Mouse (Mus musculus) Patski (cell line): ENCODE results near the gene Zswim1. TPM values are rescaled to one million over a fixed set of nuclear protein-coding genes. Genes with fewer than 3 reads are reported as not detected.

Experiments
- ATAC-seq: fragments of 100-300 bp; one replicate; pipeline ENCODE4 v1.8.0; 2021
- CTCF ChIA-PET: fragments of 350-600 bp; sonication (Branson Sonifier 250); formaldehyde crosslinking; loops from one replicate; lab custom pipeline; 2022; ENCODE audit warnings: inconsistent platforms; lab: Charles Lee
- POLR2A ChIA-PET: fragments of 350-600 bp; sonication (Branson Sonifier 250); formaldehyde crosslinking; loops from one replicate; lab custom pipeline; 2022; ENCODE audit warnings: antibody characterized with exemption, inconsistent platforms; lab: Charles Lee
- DNase-seq: peaks from one replicate; pipeline ENCODE4 v3.0.0-alpha.2; 2011; ENCODE audit warnings: low read depth, low spot score
- H3K27me3 ChIP-seq: fragments of 371-371 bp; one replicate; pipeline ENCODE4 v1.5.1; 2021
- CTCF ChIP-seq: fragments of 100-300 bp; IDR thresholded peaks from one replicate; pipeline ENCODE4 v1.5.1; 2021
- in situ Hi-C: fragments of 300-500 bp; cut with MboI; formaldehyde crosslinking; loops from 3 replicates; pipeline ENCODE4 v1.11.1; 2018; ENCODE audit warnings: low pct_unique_long_range_greater_than_20kb, mixed read lengths
- polyA plus RNA-seq: library from polyadenylated mRNA; unstranded; gene quantifications from one replicate; pipeline ENCODE4 v1.2.3, GENCODE M21; 2021

The Zswim1 gene
- polyA plus RNA-seq, 1 experiment from 2014 or later = 13.2 TPM

DNA sequence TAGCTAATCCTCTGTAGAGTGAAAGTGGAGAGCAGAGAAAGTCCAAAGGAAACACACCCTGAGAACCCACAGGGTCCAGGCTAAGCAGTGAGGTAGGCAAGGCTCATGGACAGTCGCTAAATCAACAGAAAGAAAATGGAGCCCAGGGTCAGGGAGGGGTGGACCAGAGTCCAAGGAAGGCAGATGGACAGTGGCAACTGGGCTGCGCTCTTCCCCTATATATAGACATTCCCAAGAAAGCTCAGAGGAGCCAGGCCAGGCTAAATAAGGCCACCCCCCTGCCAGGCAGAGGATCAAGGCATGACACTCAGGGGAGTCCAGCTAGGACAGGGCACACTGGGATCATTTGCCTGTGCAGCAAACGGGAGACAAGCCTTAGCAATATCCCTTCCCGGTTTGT, 40.6 kb upstream of the Zswim1 start:
- ChIA-PET CTCF (no interaction called here), POLR2A (no interaction called here)
- H3K27me3 ChIP-seq = no peaks in the 10 kb centered on the region
- in situ Hi-C loops = no loop called here
- ATAC-seq (no peak), DNase-seq (no peak)
- no peak for TF ChIP-seq CTCF

DNA sequence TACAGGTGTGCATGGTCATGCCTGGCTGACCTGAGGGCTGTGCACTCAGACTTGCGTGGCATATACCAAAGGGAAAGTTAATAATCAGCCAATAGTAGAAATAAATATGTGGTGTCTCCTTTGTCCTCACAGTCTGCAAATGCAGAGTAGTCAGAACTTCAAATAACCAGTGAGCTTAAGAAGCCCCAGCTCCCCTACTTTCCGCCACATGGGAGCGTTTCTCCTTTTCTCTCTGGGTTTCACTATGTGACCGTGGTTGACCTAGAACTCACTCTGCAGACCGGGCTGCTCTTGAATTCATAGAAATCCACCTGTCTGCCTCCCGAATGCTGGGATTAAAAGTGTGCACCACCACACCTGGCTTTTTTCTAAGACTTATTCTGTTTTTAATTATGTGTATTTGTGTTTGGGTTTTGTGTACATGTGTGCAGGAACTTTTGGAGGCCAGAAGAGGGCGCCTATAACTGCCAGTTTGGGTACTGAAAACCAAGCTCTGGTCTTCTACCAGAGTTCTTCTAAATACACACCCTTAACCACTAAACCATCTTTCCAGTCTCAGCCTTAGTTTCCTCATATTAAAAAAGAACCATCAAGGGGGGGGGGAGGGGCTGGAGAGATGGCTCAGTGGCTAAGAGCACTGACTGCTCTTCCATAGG, 38.4 kb upstream of the Zswim1 start:
- no peak for DNase-seq

DNA sequence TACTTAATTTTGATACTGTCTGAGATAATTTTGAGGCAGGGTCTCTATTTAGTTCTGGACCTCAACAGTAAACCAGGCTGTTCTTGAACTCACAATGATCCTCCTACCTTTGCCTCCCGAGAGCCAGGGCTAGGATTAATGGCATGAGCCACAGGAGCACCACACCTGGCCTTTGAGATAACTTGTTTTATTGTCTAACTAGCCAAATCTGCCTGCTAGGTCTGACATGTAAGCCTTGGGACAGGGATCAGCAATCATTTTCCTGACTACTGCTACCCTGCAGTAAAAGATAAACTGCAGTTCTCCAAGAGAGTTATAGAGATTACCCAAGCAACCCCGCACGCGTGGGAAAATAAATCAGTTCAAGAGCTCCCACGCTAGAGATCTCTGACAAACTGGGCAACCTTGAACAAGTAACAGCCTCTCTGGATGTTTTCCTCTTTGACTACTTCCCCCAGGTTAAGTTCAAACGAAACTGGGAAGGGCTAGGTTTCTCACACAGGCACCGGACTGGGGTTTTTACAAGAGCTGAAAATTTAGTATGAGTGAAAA, 37.5 kb upstream of the Zswim1 start:
- no peak for DNase-seq
- in situ Hi-C loops = no loop called here
- no peak for ATAC-seq
- POLR2A ChIA-PET = interaction anchor here (0.7 kb wide), 1 partner anchor 36 kb away, joined by 3 read pairs; no protein-coding TSS in a partner anchor
- no peaks in the 10 kb centered on the region for H3K27me3 ChIP-seq
- no peak for TF ChIP-seq CTCF
- CTCF ChIA-PET = interaction anchor here (1.3 to 2.1 kb wide), 6 partner anchors 8 to 25 kb away, joined by 3 to 12 read pairs (median 4); no protein-coding TSS in a partner anchor

More for the DNA sequence above, 38.4 kb upstream of the Zswim1 start:
- ATAC-seq = no peak
- POLR2A ChIA-PET = interaction anchor here (1.0 kb wide), 1 partner anchor 25 kb away, joined by 3 read pairs; no protein-coding TSS in a partner anchor
- no peak for TF ChIP-seq CTCF
- in situ Hi-C loops = no loop called here
- CTCF ChIA-PET = interaction anchor here (1.3 to 2.1 kb wide), 3 partner anchors 10 to 15 kb away, joined by 4 to 9 read pairs (median 4); no protein-coding TSS in a partner anchor
- H3K27me3 ChIP-seq = no peaks in the 10 kb centered on the region

DNA sequence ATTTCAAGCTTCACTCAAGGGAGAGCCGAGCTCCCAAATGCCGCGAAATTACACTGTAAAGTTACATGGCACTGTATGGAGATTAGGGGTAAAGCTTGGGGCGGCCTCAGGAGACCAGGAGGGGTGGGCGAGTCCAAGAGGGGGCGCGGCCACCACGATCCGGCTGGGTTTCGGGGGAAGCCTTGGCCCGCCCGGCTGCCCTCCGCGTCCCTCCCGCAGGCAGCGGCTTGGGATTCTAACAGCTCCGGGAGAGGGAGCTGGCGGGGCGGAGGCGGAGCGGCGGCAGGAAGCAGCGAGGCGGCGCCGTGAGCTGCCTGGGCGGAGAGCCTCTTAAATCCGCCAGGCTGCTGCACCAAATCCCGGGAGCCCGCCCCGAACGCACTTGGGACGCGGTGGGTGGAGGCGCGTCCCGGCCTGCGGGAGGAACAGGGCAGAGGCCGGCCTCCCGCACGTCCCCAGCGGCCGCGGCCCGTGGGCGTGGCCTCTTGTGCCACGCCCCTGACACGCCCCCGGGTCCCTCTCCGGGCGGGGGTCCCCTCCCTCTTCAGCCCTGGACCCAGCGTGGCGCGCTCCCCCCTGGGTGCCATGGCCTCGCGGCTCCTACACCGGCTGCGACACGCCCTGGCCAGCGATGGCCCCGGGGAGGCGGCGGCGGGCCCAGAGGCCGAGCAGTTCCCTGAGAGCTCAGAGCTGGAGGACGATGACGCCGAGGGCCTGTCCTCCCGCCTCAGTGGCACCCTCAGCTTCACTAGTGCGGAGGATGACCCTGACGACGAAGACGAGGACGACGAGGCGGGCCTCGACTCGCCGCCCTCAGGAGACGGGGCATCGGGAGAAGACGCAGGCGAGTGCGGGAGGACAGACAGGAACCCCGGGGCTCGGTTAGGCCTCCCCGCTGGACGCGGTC, 36.8 kb upstream of the Zswim1 start, which contains the start of gene Snx21:
Gene Snx21 (plus strand): TSS at position 343 of the 907 bp plus-strand sequence.
- CTCF ChIA-PET = interaction anchor here (1.0 to 1.8 kb wide), 6 partner anchors 8 to 57 kb away, joined by 3 to 12 read pairs (median 4); no protein-coding TSS in a partner anchor
- in situ Hi-C loops = no loop called here
- TF ChIP-seq CTCF = no peak
- no peaks in the 10 kb centered on the region for H3K27me3 ChIP-seq
- DNase-seq = peak; percentile 53
- POLR2A ChIA-PET = interaction anchor here (0.7 to 1.3 kb wide), 3 partner anchors 14 to 93 kb away, joined by 3 to 6 read pairs (median 3); partner anchors contain the start of gene Pcif1
- peak; percentile 92 for ATAC-seq

DNA sequence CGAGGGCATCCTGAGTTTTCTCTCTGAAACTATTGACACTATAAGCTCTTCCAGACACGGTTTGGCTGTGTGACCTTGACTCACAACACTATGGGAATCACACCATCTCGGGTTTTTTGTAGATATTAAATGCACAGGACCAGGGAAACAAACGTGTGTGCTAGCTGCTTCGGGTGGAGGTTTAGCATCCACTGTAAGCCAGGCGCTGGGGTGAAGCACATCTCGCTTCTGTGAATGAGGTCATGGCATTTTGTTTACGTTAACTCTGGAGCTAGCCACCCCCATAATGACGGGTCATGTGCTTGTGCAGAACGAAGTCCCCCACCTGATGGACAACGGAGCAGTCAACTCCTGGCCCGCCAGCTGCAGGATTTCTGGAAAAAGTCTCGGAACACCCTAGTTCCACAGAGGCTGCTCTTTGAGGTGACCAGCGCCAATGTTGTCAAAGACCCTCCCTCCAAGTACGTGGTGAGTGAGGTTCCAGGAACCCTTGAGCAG, 36.0 kb upstream of the Zswim1 start:
- ChIA-PET POLR2A (interaction anchor here (1.2 to 1.3 kb wide), 2 partner anchors 13 to 92 kb away, joined by 3 to 6 read pairs; partner anchors contain the start of gene Pcif1), CTCF (interaction anchor here (1.0 to 1.5 kb wide), 3 partner anchors 12 to 56 kb away, joined by 3 to 5 read pairs (median 4); no protein-coding TSS in a partner anchor)
- ATAC-seq (peak; percentile 17), DNase-seq (no peak)
- in situ Hi-C loops = no loop called here
- H3K27me3 ChIP-seq = no peaks in the 10 kb centered on the region
- no peak for TF ChIP-seq CTCF

DNA sequence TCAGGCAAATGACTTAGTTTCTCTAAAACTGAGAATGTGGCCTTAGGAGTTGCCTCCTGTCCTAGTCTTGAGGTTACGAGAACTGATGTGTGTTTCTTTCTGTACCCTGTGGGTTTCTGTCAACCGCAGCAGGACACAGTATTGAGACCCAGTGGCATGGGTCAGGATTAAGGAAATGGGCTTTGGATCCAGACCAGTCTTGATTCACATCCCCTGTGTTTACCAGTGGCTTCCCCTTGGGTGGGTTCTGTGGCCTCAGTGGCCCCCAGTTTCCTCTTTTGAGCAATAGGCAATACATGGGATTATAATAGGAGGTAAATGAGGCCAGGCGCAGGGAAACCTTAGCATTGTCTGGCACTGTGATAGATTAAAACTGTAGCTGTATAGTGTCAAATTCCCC, 35.5 kb upstream of the Zswim1 start:
- no peaks in the 10 kb centered on the region for H3K27me3 ChIP-seq
- in situ Hi-C loops = no loop called here
- DNase-seq = no peak
- ChIA-PET POLR2A (no interaction called here), CTCF (interaction anchor here (1.0 to 2.9 kb wide), 4 partner anchors 11 to 56 kb away, joined by 3 to 17 read pairs (median 4); partner anchors contain the start of genes Acot8 and Zswim3)
- ATAC-seq = no peak
- TF ChIP-seq CTCF = no peak

DNA sequence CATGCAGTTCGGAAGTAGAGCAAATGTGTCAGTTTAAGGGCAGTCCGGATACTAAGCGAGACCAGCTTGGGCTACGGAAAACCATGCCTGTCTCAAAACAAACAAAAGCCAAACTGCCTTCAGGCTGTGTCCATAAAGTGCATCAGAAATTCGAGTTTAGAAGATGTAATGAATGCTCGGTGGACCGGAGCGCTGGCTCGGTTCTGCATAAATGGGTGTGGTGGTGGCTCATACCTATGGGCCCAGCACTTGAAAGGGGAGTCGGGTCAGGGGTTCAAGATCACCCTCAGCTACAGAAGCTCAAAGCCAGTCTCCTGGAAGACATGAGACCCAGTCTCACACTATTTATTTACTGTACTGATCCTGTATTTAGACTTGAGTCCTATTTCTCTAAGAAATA, 34.7 kb upstream of the Zswim1 start:
- DNase-seq = no peak
- CTCF ChIA-PET = interaction anchor here (1.5 to 2.9 kb wide), 2 partner anchors 14 to 16 kb away, joined by 3 to 17 read pairs; partner anchors contain the start of genes Acot8 and Zswim3
- in situ Hi-C loops = no loop called here

DNA sequence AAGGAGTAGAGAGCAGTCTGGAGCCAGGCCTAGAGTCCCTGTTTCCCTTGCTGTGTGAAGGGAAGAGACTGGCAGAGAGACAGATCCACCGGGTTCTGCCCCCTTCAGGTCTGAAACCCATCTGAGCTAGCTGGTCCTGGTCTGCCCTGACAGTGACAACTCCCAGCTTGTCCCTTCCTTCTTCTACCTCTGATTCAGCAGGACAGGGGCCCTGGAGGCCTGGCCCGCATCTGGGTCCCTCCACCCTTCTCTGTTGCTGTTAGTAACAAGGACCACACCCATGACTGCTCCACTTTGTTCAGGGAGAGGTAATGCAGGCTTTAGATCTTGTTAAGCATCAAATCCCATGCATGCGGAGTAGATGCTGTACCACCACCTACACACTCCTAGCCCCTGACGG, 34.1 kb upstream of the Zswim1 start:
- in situ Hi-C loops = no loop called here
- no peak for ATAC-seq
- POLR2A ChIA-PET = interaction anchor here (0.6 to 1.2 kb wide), 2 partner anchors 17 to 93 kb away, joined by 3 read pairs; no protein-coding TSS in a partner anchor

More for the DNA sequence above, 34.7 kb upstream of the Zswim1 start:
- POLR2A ChIA-PET = interaction anchor here (0.6 kb wide), 1 partner anchor 93 kb away, joined by 3 read pairs; no protein-coding TSS in a partner anchor
- ATAC-seq = no peak
- no peaks in the 10 kb centered on the region for H3K27me3 ChIP-seq
- no peak for TF ChIP-seq CTCF

DNA sequence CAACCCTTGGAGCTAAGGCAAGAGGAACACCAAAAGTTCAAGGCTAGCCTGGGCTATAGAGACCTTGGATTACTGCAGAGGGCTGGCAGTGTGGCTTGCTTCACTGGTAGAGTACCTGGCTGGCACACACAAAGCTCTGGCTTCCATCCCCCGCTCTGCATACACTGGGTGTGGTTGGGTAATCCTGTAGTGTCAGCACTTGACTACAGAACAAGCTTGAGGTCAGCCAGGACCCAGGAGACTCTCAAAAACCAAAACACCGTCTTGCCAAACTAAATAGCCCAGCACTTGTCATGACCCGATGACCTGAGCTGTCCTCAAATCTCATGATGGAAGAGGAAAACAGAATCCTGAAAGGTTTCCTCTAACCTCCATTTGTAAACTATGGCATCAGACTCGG, 32.0 kb upstream of the Zswim1 start:
- ATAC-seq (no peak), DNase-seq (no peak)
- no peak for TF ChIP-seq CTCF
- no peaks in the 10 kb centered on the region for H3K27me3 ChIP-seq
- ChIA-PET CTCF (no interaction called here), POLR2A (no interaction called here)
- in situ Hi-C loops = no loop called here

More for the DNA sequence above, 34.1 kb upstream of the Zswim1 start:
- no peak for DNase-seq
- no peaks in the 10 kb centered on the region for H3K27me3 ChIP-seq
- CTCF ChIA-PET = interaction anchor here (1.5 to 2.9 kb wide), 2 partner anchors 13 to 16 kb away, joined by 3 to 17 read pairs; partner anchors contain the start of genes Acot8 and Zswim3
- no peak for TF ChIP-seq CTCF
